Mouse (Mus musculus) bone marrow macrophage, adult 2 months (primary cell): ENCODE measurements around the gene Tbcc.

Source experiments
- CTCF ChIP-seq: IDR thresholded peaks from 2 replicates; pipeline ENCODE4 v1.5.1; 2012; ENCODE audit warnings: low read depth, mild to moderate bottlenecking, low read length, moderate library complexity
- POLR2A ChIP-seq: IDR thresholded peaks from 2 replicates; pipeline ENCODE4 v1.6.1; 2012; ENCODE audit warnings: mild to moderate bottlenecking, low read depth, low read length, borderline replicate concordance

DNA sequence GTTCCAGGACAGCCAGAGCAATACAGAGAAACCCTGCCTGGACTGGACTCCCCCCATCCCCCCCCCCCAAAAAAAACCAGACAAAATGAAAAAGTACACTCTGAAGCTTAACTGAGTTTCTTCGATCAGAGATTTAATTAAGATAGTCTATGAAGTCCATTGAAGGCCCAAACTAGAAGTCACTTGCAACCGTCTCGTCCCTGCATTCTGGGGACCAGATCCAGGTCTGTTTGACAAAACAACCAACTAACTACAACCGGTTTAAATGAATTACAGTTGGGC lies 34.4 kb upstream of the Tbcc start:
- TF ChIP-seq CTCF (no peak), POLR2A (no peak)
